Mouse (Mus musculus): Measurements from ENCODE around the gene Cacnb4.

Cacnb4 gene

GRCm38 (mm10) chr2:52461206-52461967 is 215.2 kb downstream of the Cacnb4 start:
- peak; percentile 38 for DNase-seq

- DNase-seq, result no peak
Measured at GRCm38 (mm10) chr2:52455606-52456479, 220.8 kb downstream of the Cacnb4 start.

- no peak for DNase-seq
Measured at GRCm38 (mm10) chr2:52449818-52450217, 226.8 kb downstream of the Cacnb4 start.

- DNase-seq, result no peak
Measured at GRCm38 (mm10) chr2:52448916-52449315, 227.7 kb downstream of the Cacnb4 start.

- DNase-seq, result no peak
Measured at GRCm38 (mm10) chr2:52446648-52447047, 230.0 kb downstream of the Cacnb4 start.

GRCm38 (mm10) chr2:52442125-52442524 is 234.5 kb downstream of the Cacnb4 start:
- DNase-seq, result no peak

GRCm38 (mm10) chr2:52440420-52441015 is 236.1 kb downstream of the Cacnb4 start:
- no peak for DNase-seq

GRCm38 (mm10) chr2:52438437-52438836 is 238.2 kb downstream of the Cacnb4 start:
- DNase-seq, result no peak

- no peak for DNase-seq
Measured at GRCm38 (mm10) chr2:52438013-52438412, 238.6 kb downstream of the Cacnb4 start.

- no peak for DNase-seq
Measured at GRCm38 (mm10) chr2:52435919-52436632, 240.6 kb downstream of the Cacnb4 start.

GRCm38 (mm10) chr2:52433365-52433764 is 243.3 kb downstream of the Cacnb4 start:
- DNase-seq, result no peak

- no peak for DNase-seq
Measured at GRCm38 (mm10) chr2:52427383-52427782, 249.2 kb downstream of the Cacnb4 start.

- DNase-seq, result no peak
Measured at GRCm38 (mm10) chr2:52426041-52426440, 250.6 kb downstream of the Cacnb4 start.

- no peak for DNase-seq
Measured at GRCm38 (mm10) chr2:52425523-52425795, 251.2 kb downstream of the Cacnb4 start.

GRCm38 (mm10) chr2:52424747-52425522 is 251.7 kb downstream of the Cacnb4 start, which contains the start of gene Arl5a:
Gene Arl5a, minus strand, starts transcription at chr2:52424901.
- DNase-seq, result peak; percentile 91

- no peak for DNase-seq
Measured at GRCm38 (mm10) chr2:52424248-52424728, 252.3 kb downstream of the Cacnb4 start.

GRCm38 (mm10) chr2:52423611-52424247 is 252.9 kb downstream of the Cacnb4 start:
- no peak for DNase-seq

- no peak for DNase-seq
Measured at GRCm38 (mm10) chr2:52422871-52423610, 253.6 kb downstream of the Cacnb4 start.

GRCm38 (mm10) chr2:52421197-52421596 is 255.4 kb downstream of the Cacnb4 start:
- DNase-seq, result no peak

GRCm38 (mm10) chr2:52420001-52420710 is 256.5 kb downstream of the Cacnb4 start:
- DNase-seq, result no peak
